Mouse (Mus musculus): Measurements from ENCODE around the gene 9230112D13Rik. TPM values are rescaled to one million over a fixed set of nuclear protein-coding genes. Genes with fewer than 3 reads are reported as not detected.

The 9230112D13Rik gene
- polyA plus RNA-seq, 1 experiment from 2014 or later = not detected

- WGBS (ENCODE audit: insufficient replicate concordance) = 68% methylated on average over 4 of the region's 4 CpGs
- ATAC-seq (no peak), DNase-seq (no peak)
- Histone ChIP-seq H3K9me3 (ENCODE audit: low read length) (no peaks in the 10 kb centered on the region), H3K4me3 (ENCODE audit: low read depth, low read length) (no peak overlapping the region), H3K4me1 (ENCODE audit: insufficient read depth) (no peaks in the 10 kb centered on the region), H3K9ac (replicated peaks) (no peak overlapping the region), H3K36me3 (replicated peaks; ENCODE audit: insufficient read depth, low read length) (no peaks in the 10 kb centered on the region), H3K4me2 (ENCODE audit: low read depth, low read length) (no peak overlapping the region), H3K27me3 (ENCODE audit: insufficient read depth, low read length) (0 out of 2 replicates have a peak, but pooled peaks cover 5% of the 10 kb centered on the region), H3K27ac (ENCODE audit: low read depth) (no peak overlapping the region)
- TF ChIP-seq EP300 (IDR thresholded peaks at IDR 0.05; ENCODE audit: low read depth) = no peak
- no peak for TF ChIP-seq CTCF (IDR thresholded peaks at IDR 0.05; ENCODE audit: low read depth)
Measured at GRCm38 (mm10) chr14:34512602-34513001, 10.0 kb downstream of the 9230112D13Rik start.

- no peak overlapping the region for H3K4me3 ChIP-seq (ENCODE audit: low read depth, low read length)
- ATAC-seq (no peak), DNase-seq (no peak)
- 0 out of 2 replicates have a peak, but pooled peaks cover 5% of the 10 kb centered on the region for H3K27me3 ChIP-seq (ENCODE audit: insufficient read depth, low read length)
- H3K4me2 ChIP-seq (ENCODE audit: low read depth, low read length) = no peak overlapping the region
- 27% methylated on average over 11 of the region's 11 CpGs for WGBS (ENCODE audit: insufficient replicate concordance)
- H3K4me1 ChIP-seq (ENCODE audit: insufficient read depth) = no peaks in the 10 kb centered on the region
- no peak overlapping the region for H3K9ac ChIP-seq (replicated peaks)
- no peak for TF ChIP-seq CTCF (IDR thresholded peaks at IDR 0.05; ENCODE audit: low read depth)
- no peaks in the 10 kb centered on the region for H3K36me3 ChIP-seq (replicated peaks; ENCODE audit: insufficient read depth, low read length)
- H3K9me3 ChIP-seq (ENCODE audit: low read length) = no peaks in the 10 kb centered on the region
- no peak overlapping the region for H3K27ac ChIP-seq (ENCODE audit: low read depth)
Measured at GRCm38 (mm10) chr14:34511901-34512300, 10.7 kb downstream of the 9230112D13Rik start.

GRCm38 (mm10) chr14:34508842-34509439 lies 13.7 kb downstream of the 9230112D13Rik start:
- H3K27me3 ChIP-seq (ENCODE audit: insufficient read depth, low read length) = peaks cover 14% of the 10 kb centered on the region; the same call in 1 of the 2 replicates
- WGBS (ENCODE audit: insufficient replicate concordance) = 39% methylated on average over 7 of the region's 7 CpGs
- ATAC-seq (no peak), DNase-seq (no peak)
- H3K36me3 ChIP-seq (replicated peaks; ENCODE audit: insufficient read depth, low read length) = no peaks in the 10 kb centered on the region
- H3K9ac ChIP-seq (replicated peaks) = no peak overlapping the region
- no peak overlapping the region for H3K4me2 ChIP-seq (ENCODE audit: low read depth, low read length)
- H3K27ac ChIP-seq (ENCODE audit: low read depth) = no peak overlapping the region
- H3K9me3 ChIP-seq (ENCODE audit: low read length) = no peaks in the 10 kb centered on the region
- H3K4me3 ChIP-seq (ENCODE audit: low read depth, low read length) = no peak overlapping the region
- TF ChIP-seq CTCF (IDR thresholded peaks at IDR 0.05; ENCODE audit: low read depth) (no peak), EP300 (IDR thresholded peaks at IDR 0.05; ENCODE audit: low read depth) (no peak)
- no peaks in the 10 kb centered on the region for H3K4me1 ChIP-seq (ENCODE audit: insufficient read depth)

- 45% methylated on average over 4 of the region's 4 CpGs for WGBS (ENCODE audit: insufficient replicate concordance)
- Histone ChIP-seq H3K9ac (replicated peaks) (no peak overlapping the region), H3K4me3 (ENCODE audit: low read depth, low read length) (no peak overlapping the region), H3K27me3 (ENCODE audit: insufficient read depth, low read length) (peaks cover 15% of the 10 kb centered on the region), H3K4me2 (ENCODE audit: low read depth, low read length) (no peak overlapping the region), H3K27ac (ENCODE audit: low read depth) (no peak overlapping the region), H3K36me3 (replicated peaks; ENCODE audit: insufficient read depth, low read length) (no peaks in the 10 kb centered on the region), H3K9me3 (ENCODE audit: low read length) (no peaks in the 10 kb centered on the region), H3K4me1 (ENCODE audit: insufficient read depth) (no peaks in the 10 kb centered on the region)
- TF ChIP-seq CTCF (IDR thresholded peaks at IDR 0.05; ENCODE audit: low read depth) = no peak
- TF ChIP-seq EP300 (IDR thresholded peaks at IDR 0.05; ENCODE audit: low read depth) = no peak
- DNase-seq = no peak
- ATAC-seq = no peak
Measured at GRCm38 (mm10) chr14:34508187-34508840, 14.3 kb downstream of the 9230112D13Rik start.

GRCm38 (mm10) chr14:34505309-34505708 lies 17.3 kb downstream of the 9230112D13Rik start:
- H3K4me3 ChIP-seq (ENCODE audit: low read depth, low read length) = no peak overlapping the region
- H3K27ac ChIP-seq (ENCODE audit: low read depth) = no peak overlapping the region
- peaks cover 32% of the 10 kb centered on the region for H3K27me3 ChIP-seq (ENCODE audit: insufficient read depth, low read length)
- H3K4me2 ChIP-seq (ENCODE audit: low read depth, low read length) = no peak overlapping the region
- WGBS (ENCODE audit: insufficient replicate concordance) = 33% methylated on average over 7 of the region's 7 CpGs
- no peak for DNase-seq
- no peak for ATAC-seq
- H3K36me3 ChIP-seq (replicated peaks; ENCODE audit: insufficient read depth, low read length) = no peaks in the 10 kb centered on the region
- 0 out of 2 replicates have a peak, but pooled peaks cover 2% of the 10 kb centered on the region for H3K4me1 ChIP-seq (ENCODE audit: insufficient read depth)
- no peaks in the 10 kb centered on the region for H3K9me3 ChIP-seq (ENCODE audit: low read length)
- no peak for TF ChIP-seq EP300 (IDR thresholded peaks at IDR 0.05; ENCODE audit: low read depth)
- no peak for TF ChIP-seq CTCF (IDR thresholded peaks at IDR 0.05; ENCODE audit: low read depth)
- no peak overlapping the region for H3K9ac ChIP-seq (replicated peaks)

GRCm38 (mm10) chr14:34504377-34504776 lies 18.2 kb downstream of the 9230112D13Rik start:
- peaks cover 8% of the 10 kb centered on the region; the same call in 1 of the 2 replicates for H3K4me1 ChIP-seq (ENCODE audit: insufficient read depth)
- TF ChIP-seq EP300 (IDR thresholded peaks at IDR 0.05; ENCODE audit: low read depth) (no peak), CTCF (IDR thresholded peaks at IDR 0.05; ENCODE audit: low read depth) (no peak)
- 76% methylated on average over 5 of the region's 5 CpGs for WGBS (ENCODE audit: insufficient replicate concordance)

More at GRCm38 (mm10) chr14:34504377-34504776, 18.2 kb downstream of the 9230112D13Rik start:
- ATAC-seq (no peak), DNase-seq (no peak)
- H3K9me3 ChIP-seq (ENCODE audit: low read length) = no peaks in the 10 kb centered on the region
- H3K9ac ChIP-seq (replicated peaks) = no peak overlapping the region
- H3K4me3 ChIP-seq (ENCODE audit: low read depth, low read length) = no peak overlapping the region
- no peak overlapping the region for H3K27ac ChIP-seq (ENCODE audit: low read depth)
- H3K27me3 ChIP-seq (ENCODE audit: insufficient read depth, low read length) = peaks cover 35% of the 10 kb centered on the region
- no peak overlapping the region for H3K4me2 ChIP-seq (ENCODE audit: low read depth, low read length)
- H3K36me3 ChIP-seq (replicated peaks; ENCODE audit: insufficient read depth, low read length) = no peaks in the 10 kb centered on the region
